Mouse (Mus musculus) heart, adult 2 months (tissue): ENCODE measurements around the gene Krt87. TPM values are rescaled to one million over a fixed set of nuclear protein-coding genes. Genes with fewer than 3 reads are reported as not detected.

Source experiments
- DNase-seq, 2 experiments: peaks; one replicate each; pipeline ENCODE4 v3.0.0; 2021
- H3K27ac ChIP-seq: fragments of 200-600 bp; 2 replicates; pipeline ENCODE4 v1.8.1; 2022
- H3K27me3 ChIP-seq: fragments of 200-500 bp; 2 replicates; pipeline ENCODE4 v1.6.1; 2012; ENCODE audit warnings: mild to moderate bottlenecking, low read length, inconsistent platforms, mixed read lengths; ENCODE audit not compliant: control insufficient read depth, insufficient read depth
- H3K36me3 ChIP-seq: fragments of 200-500 bp; 2 replicates; pipeline ENCODE4 v1.6.1; 2012; ENCODE audit warnings: low read length, inconsistent platforms; ENCODE audit not compliant: control insufficient read depth, insufficient read depth
- H3K4me1 ChIP-seq: fragments of 200-500 bp; 2 replicates; pipeline ENCODE4 v1.6.1; 2011; ENCODE audit warnings: low read length; ENCODE audit not compliant: control insufficient read depth, insufficient read depth
- H3K4me3 ChIP-seq: fragments of 200-600 bp; 2 replicates; pipeline ENCODE4 v1.8.1; 2022
- H3K79me2 ChIP-seq: fragments of 200-500 bp; replicated peaks from 2 replicates; pipeline ENCODE4 v1.6.1; 2012; ENCODE audit warnings: mild to moderate bottlenecking, inconsistent platforms, low read length, moderate library complexity, mixed read lengths; ENCODE audit not compliant: control insufficient read depth, insufficient read depth
- H3K9ac ChIP-seq: fragments of 200-500 bp; 2 replicates; pipeline ENCODE4 v1.6.1; 2012; ENCODE audit warnings: low read depth, mild to moderate bottlenecking, control low read depth, inconsistent platforms, low read length, mixed read lengths
- CTCF ChIP-seq: fragments of 200-600 bp; IDR thresholded peaks from 2 replicates; pipeline ENCODE4 v1.8.1; 2022; ENCODE audit warnings: antibody characterized with exemption, mild to moderate bottlenecking, moderate library complexity
- EP300 ChIP-seq: fragments of 200-500 bp; IDR thresholded peaks from 2 replicates; pipeline ENCODE4 v1.6.1; 2011; ENCODE audit warnings: low read depth, low read length, control low read depth; ENCODE audit not compliant: insufficient read depth
- POLR2A ChIP-seq: fragments of 200-500 bp; IDR thresholded peaks from 2 replicates; pipeline ENCODE4 v1.6.1; 2011; ENCODE audit warnings: mild to moderate bottlenecking, low read depth, low read length, control low read depth; ENCODE audit not compliant: insufficient read depth
- WGBS: fragments of 180-500 bp; shearing (Covaris S2); methylation state at CpG from one replicate; pipeline ENCODE4 v1.1.7; 2018; 5-methylcytosine and 5-hydroxymethylcytosine counted together
- intact Hi-C: fragments of 180-260 bp; cut with DNase I; formaldehyde crosslinking; loops from one replicate; pipeline ENCODE4 v1.15.1; 2025
- polyA plus RNA-seq: library from polyadenylated mRNA; depleted of rRNA; stranded (reverse); fragments of >200 nt; gene quantifications from 2 replicates; pipeline ENCODE4 v1.2.3, GENCODE M21; 2012
- total RNA-seq, 2 experiments: library from RNA; stranded (reverse); gene quantifications; 2 replicates each; pipeline ENCODE4 v1.2.3; 2021

Krt87 gene
- total and polyA plus RNA-seq, 3 experiments, result not detected

DNA sequence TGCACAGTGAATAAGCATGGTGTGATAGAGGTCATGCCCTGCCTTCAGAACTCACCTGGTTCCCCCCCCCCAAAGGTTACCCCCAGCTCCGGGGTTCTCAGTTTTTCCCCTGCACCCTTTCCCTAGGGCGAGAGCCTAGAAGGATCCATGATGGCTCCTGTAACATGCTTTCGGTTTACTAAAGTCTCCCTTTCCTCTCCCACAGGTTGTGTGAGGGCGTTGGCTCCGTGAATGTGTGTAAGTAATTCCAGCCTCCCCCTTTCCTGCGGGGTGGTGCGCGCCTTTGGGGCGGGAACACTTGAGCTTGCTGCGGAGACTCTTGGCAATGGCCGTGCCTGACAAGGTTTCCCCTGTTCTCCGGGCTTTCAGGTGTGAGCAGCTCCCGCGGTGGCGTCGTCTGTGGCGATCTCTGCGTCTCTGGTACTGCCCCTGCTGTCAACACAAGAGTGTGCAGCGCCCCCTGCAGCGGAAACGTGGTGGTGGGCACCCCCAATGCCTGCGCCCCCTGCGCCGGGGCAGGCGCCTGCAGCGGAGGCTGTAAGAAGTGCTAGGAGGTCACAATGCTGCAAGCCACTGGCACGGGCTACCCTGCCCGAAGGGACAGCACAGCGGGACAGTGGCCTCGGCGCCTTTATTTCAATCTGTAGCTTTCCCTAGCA lies 40.5 kb upstream of the Krt87 start:
- peak; percentile 35 to 50 for DNase-seq
- Histone ChIP-seq H3K27ac (no peak overlapping the region), H3K36me3 (no peaks in the 10 kb centered on the region), H3K4me1 (no peaks in the 10 kb centered on the region), H3K27me3 (no peaks in the 10 kb centered on the region), H3K79me2 (no peaks in the 10 kb centered on the region), H3K9ac (no peak overlapping the region), H3K4me3 (peak overlapping the region; percentile 26; the same call in 1 of the 2 replicates)
- intact Hi-C loops, result no loop called here
- whole genome bisulfite sequencing, result 8% methylated on average over 31 of the region's 31 CpGs
- no peak for TF ChIP-seq POLR2A
- TF ChIP-seq EP300, result no peak
- TF ChIP-seq CTCF, result peak; percentile 57

GRCm38 (mm10) chr15:101472952-101473528 lies 34.4 kb upstream of the Krt87 start, which contains the start of gene Krt86:
Krt86 (plus strand) TSS chr15:101473478.
- intact Hi-C loops, result no loop called here
- TF ChIP-seq EP300, result no peak
- TF ChIP-seq POLR2A, result no peak
- no peak for TF ChIP-seq CTCF
- Histone ChIP-seq H3K36me3 (no peaks in the 10 kb centered on the region), H3K27ac (no peak within 1 kb of the TSS), H3K27me3 (no peaks in the 10 kb centered on the region), H3K4me1 (no peaks in the 10 kb centered on the region), H3K9ac (no peak within 1 kb of the TSS), H3K4me3 (no peak within 1 kb of the TSS), H3K79me2 (no peaks in the 10 kb centered on the region)
- no peak for DNase-seq
- WGBS, result 22% methylated on average over 10 of the region's 10 CpGs

GRCm38 (mm10) chr15:101469093-101469492 lies 30.5 kb upstream of the Krt87 start:
- Histone ChIP-seq H3K27me3 (no peaks in the 10 kb centered on the region), H3K9ac (no peak overlapping the region)
- intact Hi-C loops, result no loop called here

DNA sequence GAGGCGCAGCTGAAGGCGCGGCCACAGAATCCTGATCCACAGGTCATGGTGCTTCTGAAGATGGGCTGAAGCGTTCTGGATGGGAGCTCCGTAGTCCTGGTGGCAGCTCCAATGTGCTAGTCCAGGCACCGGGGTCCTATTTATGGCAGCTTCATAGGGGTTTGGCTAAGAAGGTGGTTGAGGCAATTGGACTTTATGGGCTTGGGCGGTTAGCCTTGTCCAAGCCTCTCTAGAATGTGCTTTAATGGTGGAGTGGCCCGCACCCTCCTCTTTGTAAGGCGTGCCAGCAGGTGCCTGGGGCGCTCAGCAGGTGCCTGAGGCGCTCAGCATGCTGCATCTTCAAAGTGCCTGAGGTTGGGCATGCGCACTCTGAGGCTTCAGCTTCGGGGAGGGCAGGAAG lies 25.0 kb upstream of the Krt87 start, which contains the start of gene Krt81:
Gene Krt81 (minus strand): TSS at position 101 of the 400 bp plus-strand sequence.
- TF ChIP-seq EP300, result no peak
- no peak for TF ChIP-seq POLR2A
- no peak for TF ChIP-seq CTCF
- intact Hi-C loops, result no loop called here
- no peaks in the 10 kb centered on the region for H3K4me1 ChIP-seq
- H3K27me3 ChIP-seq, result no peaks in the 10 kb centered on the region
- WGBS, result 78% methylated on average over 13 of the region's 13 CpGs
- no peak within 1 kb of the TSS for H3K4me3 ChIP-seq
- H3K36me3 ChIP-seq, result no peaks in the 10 kb centered on the region
- no peaks in the 10 kb centered on the region for H3K79me2 ChIP-seq
- H3K9ac ChIP-seq, result no peak within 1 kb of the TSS
- H3K27ac ChIP-seq, result no peak within 1 kb of the TSS
- DNase-seq, result no peak

More at GRCm38 (mm10) chr15:101469093-101469492, 30.5 kb upstream of the Krt87 start:
- 66% methylated on average over 4 of the region's 4 CpGs for WGBS
- H3K79me2 ChIP-seq, result no peaks in the 10 kb centered on the region
- TF ChIP-seq CTCF (no peak), POLR2A (no peak), EP300 (no peak)
- DNase-seq, result no peak
- no peak overlapping the region for H3K4me3 ChIP-seq
- no peaks in the 10 kb centered on the region for H3K4me1 ChIP-seq
- no peak overlapping the region for H3K27ac ChIP-seq
- H3K36me3 ChIP-seq, result no peaks in the 10 kb centered on the region

- no peak overlapping the region for H3K4me3 ChIP-seq
- no peaks in the 10 kb centered on the region for H3K4me1 ChIP-seq
- intact Hi-C loops, result no loop called here
- no peak for TF ChIP-seq POLR2A
- no peak for TF ChIP-seq CTCF
- no peak for TF ChIP-seq EP300
- WGBS, result 80% methylated on average over 14 of the region's 14 CpGs
- H3K79me2 ChIP-seq, result no peaks in the 10 kb centered on the region
- H3K27me3 ChIP-seq, result no peaks in the 10 kb centered on the region
- H3K27ac ChIP-seq, result no peak overlapping the region
- no peak overlapping the region for H3K9ac ChIP-seq
- DNase-seq, result no peak
- no peaks in the 10 kb centered on the region for H3K36me3 ChIP-seq
Measured at GRCm38 (mm10) chr15:101459283-101459682, 20.7 kb upstream of the Krt87 start.

DNA sequence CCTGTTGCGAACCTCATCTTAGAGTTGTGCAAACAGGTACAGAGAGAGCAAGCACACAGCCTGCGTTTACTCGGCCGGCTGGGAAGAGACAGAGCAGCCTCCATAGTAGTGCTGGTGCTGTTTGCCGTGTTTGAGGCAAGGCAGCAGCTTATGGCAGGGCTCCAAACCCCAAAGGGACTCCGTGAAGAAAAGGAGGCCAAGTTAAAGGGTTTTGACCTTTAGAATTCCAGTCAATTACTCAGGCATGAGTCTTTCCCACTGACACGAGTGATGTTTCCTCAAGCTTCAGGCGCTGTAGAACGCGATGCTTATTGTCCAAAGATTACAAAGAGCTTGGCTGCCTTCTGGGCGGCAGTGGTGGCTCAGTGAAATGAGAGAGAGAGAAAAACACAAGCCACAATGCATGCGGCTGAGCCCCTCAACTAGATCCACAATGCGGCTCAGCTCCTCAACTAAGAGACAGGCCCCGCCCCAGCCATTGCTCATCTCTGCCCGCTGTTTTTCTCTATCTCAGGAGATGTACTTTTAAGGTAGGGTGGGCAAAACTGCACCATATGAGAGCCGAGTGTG lies 19.8 kb upstream of the Krt87 start:
- H3K79me2 ChIP-seq, result no peaks in the 10 kb centered on the region
- 59% methylated on average over 16 of the region's 16 CpGs for WGBS
- intact Hi-C loops, result no loop called here
- no peak overlapping the region for H3K27ac ChIP-seq
- DNase-seq, result no peak
- no peak overlapping the region for H3K9ac ChIP-seq
- TF ChIP-seq POLR2A, result no peak
- TF ChIP-seq EP300, result no peak
- TF ChIP-seq CTCF, result no peak
- H3K36me3 ChIP-seq, result no peaks in the 10 kb centered on the region
- no peak overlapping the region for H3K4me3 ChIP-seq
- H3K4me1 ChIP-seq, result no peaks in the 10 kb centered on the region
- no peaks in the 10 kb centered on the region for H3K27me3 ChIP-seq
